Mouse (Mus musculus) stomach, postnatal 0 days (tissue): Measurements from ENCODE around the gene Vps45.

Source experiments
- CTCF ChIP-seq: IDR thresholded peaks from 2 replicates; pipeline ENCODE4 v1.5.1; 2016; ENCODE audit warnings: antibody characterized with exemption, low read depth, mild to moderate bottlenecking, moderate library complexity
- EP300 ChIP-seq: optimal IDR thresholded peaks from 2 replicates; pipeline ENCODE3; 2016; ENCODE audit warnings: antibody characterized with exemption

- TF ChIP-seq CTCF = no peak
- no peak for TF ChIP-seq EP300
Observed at GRCm38 (mm10) chr3:96063299-96063698, 5.0 kb upstream of the Vps45 start.
